Mouse (Mus musculus) Patski (cell line): Measurements from ENCODE around the gene Ikzf5. TPM values are rescaled to one million over a fixed set of nuclear protein-coding genes. Genes with fewer than 3 reads are reported as not detected.
"Not testable (repeated sequence)": the region's sequence is repeated elsewhere in the genome, so short reads cannot be mapped to it uniquely, and the experiment has no call there.

Source experiments
- ATAC-seq: fragments of 100-300 bp; one replicate; pipeline ENCODE4 v1.8.0; 2021
- CTCF ChIA-PET: fragments of 350-600 bp; sonication (Branson Sonifier 250); formaldehyde crosslinking; loops from one replicate; lab custom pipeline; 2022; ENCODE audit warnings: inconsistent platforms; lab: Charles Lee
- POLR2A ChIA-PET: fragments of 350-600 bp; sonication (Branson Sonifier 250); formaldehyde crosslinking; loops from one replicate; lab custom pipeline; 2022; ENCODE audit warnings: antibody characterized with exemption, inconsistent platforms; lab: Charles Lee
- DNase-seq: peaks from one replicate; pipeline ENCODE4 v3.0.0-alpha.2; 2011; ENCODE audit warnings: low read depth, low spot score
- H3K27me3 ChIP-seq: fragments of 371-371 bp; one replicate; pipeline ENCODE4 v1.5.1; 2021
- CTCF ChIP-seq: fragments of 100-300 bp; IDR thresholded peaks from one replicate; pipeline ENCODE4 v1.5.1; 2021
- in situ Hi-C: fragments of 300-500 bp; cut with MboI; formaldehyde crosslinking; loops from 3 replicates; pipeline ENCODE4 v1.11.1; 2018; ENCODE audit warnings: low pct_unique_long_range_greater_than_20kb, mixed read lengths
- polyA plus RNA-seq: library from polyadenylated mRNA; unstranded; gene quantifications from one replicate; pipeline ENCODE4 v1.2.3, GENCODE M21; 2021

The Ikzf5 gene
- 13.5 TPM for polyA plus RNA-seq

- no peaks in the 10 kb centered on the region for H3K27me3 ChIP-seq
- peak; percentile 88 for DNase-seq
- peak; percentile 89 for ATAC-seq
- CTCF ChIA-PET, result no interaction called here
- no peak for TF ChIP-seq CTCF
- POLR2A ChIA-PET, result interaction anchor here (0.6 to 1.4 kb wide), 4 partner anchors 9 to 39 kb away, joined by 3 to 5 read pairs (median 3); partner anchors contain the start of gene Pstk
- in situ Hi-C loops, result no loop called here
These were observed at the start of gene Ikzf5, which contains the start of gene Acadsb for GRCm38 (mm10) chr7:131410416-131411058. TSS of gene Ikzf5 (minus strand) at chr7:131410521. TSS of gene Acadsb (plus strand) at chr7:131410601.

GRCm38 (mm10) chr7:131456714-131457113 is 46.4 kb upstream of the Ikzf5 start:
- CTCF ChIA-PET, result no interaction called here
- DNase-seq, result no peak
- H3K27me3 ChIP-seq, result peaks cover 5% of the 10 kb centered on the region
- in situ Hi-C loops, result no loop called here
- no peak for ATAC-seq
- POLR2A ChIA-PET, result no interaction called here
- no peak for TF ChIP-seq CTCF

GRCm38 (mm10) chr7:131437051-131437450 is 26.7 kb upstream of the Ikzf5 start:
- in situ Hi-C loops, result no loop called here
- ChIA-PET POLR2A (no interaction called here), CTCF (interaction anchor here (1.7 kb wide), 1 partner anchor 10 kb away, joined by 5 read pairs; no protein-coding TSS in a partner anchor)
- TF ChIP-seq CTCF, result no peak
- DNase-seq (no peak), ATAC-seq (no peak)
- no peaks in the 10 kb centered on the region for H3K27me3 ChIP-seq

- H3K27me3 ChIP-seq, result no peaks in the 10 kb centered on the region
- DNase-seq, result no peak
- no peak for ATAC-seq
- POLR2A ChIA-PET, result no interaction called here
- CTCF ChIA-PET, result interaction anchor here (1.0 to 1.4 kb wide), 2 partner anchors 11 to 16 kb away, joined by 3 to 4 read pairs; no protein-coding TSS in a partner anchor
- peak; percentile 9 for TF ChIP-seq CTCF
- in situ Hi-C loops, result loop anchor here (5.0 kb wide), 1 partner anchor 448 kb away; no protein-coding TSS in a partner anchor
These were observed 24.0 kb upstream of the Ikzf5 start for GRCm38 (mm10) chr7:131434276-131434675.

- DNase-seq, result no peak
- ATAC-seq, result peak; percentile 44
- ChIA-PET CTCF (interaction anchor here (0.8 to 1.5 kb wide), 5 partner anchors 9 to 450 kb away, joined by 3 to 6 read pairs (median 3); no protein-coding TSS in a partner anchor), POLR2A (interaction anchor here (0.6 kb wide), 1 partner anchor 23 kb away, joined by 5 read pairs; no protein-coding TSS in a partner anchor)
- no peaks in the 10 kb centered on the region for H3K27me3 ChIP-seq
- in situ Hi-C loops, result loop anchor here (5.0 kb wide), 1 partner anchor 450 kb away; no protein-coding TSS in a partner anchor
- TF ChIP-seq CTCF, result peak; percentile 65
These were observed 21.9 kb upstream of the Ikzf5 start for GRCm38 (mm10) chr7:131432244-131432643.

GRCm38 (mm10) chr7:131427331-131427730 is 17.0 kb upstream of the Ikzf5 start:
- no peaks in the 10 kb centered on the region for H3K27me3 ChIP-seq
- DNase-seq (no peak), ATAC-seq (no peak)
- TF ChIP-seq CTCF, result no peak
- CTCF ChIA-PET, result interaction anchor here (0.7 to 2.0 kb wide), 2 partner anchors 9 to 11 kb away, joined by 3 to 5 read pairs; no protein-coding TSS in a partner anchor
- in situ Hi-C loops, result no loop called here
- POLR2A ChIA-PET, result no interaction called here

- no peaks in the 10 kb centered on the region for H3K27me3 ChIP-seq
- no peak for TF ChIP-seq CTCF
- ATAC-seq, result no peak
- no peak for DNase-seq
- in situ Hi-C loops, result no loop called here
- ChIA-PET POLR2A (interaction anchor here (0.5 kb wide), 1 partner anchor 14 kb away, joined by 3 read pairs; the partner anchor contains the start of genes Acadsb and Ikzf5), CTCF (no interaction called here)
These were observed 14.6 kb upstream of the Ikzf5 start for GRCm38 (mm10) chr7:131424912-131425311.

GRCm38 (mm10) chr7:131417605-131418004 is 7.3 kb upstream of the Ikzf5 start:
- in situ Hi-C loops, result no loop called here
- H3K27me3 ChIP-seq, result no peaks in the 10 kb centered on the region
- ChIA-PET POLR2A (no interaction called here), CTCF (no interaction called here)
- ATAC-seq (no peak), DNase-seq (no peak)
- TF ChIP-seq CTCF, result no peak

GRCm38 (mm10) chr7:131416742-131417141 is 6.4 kb upstream of the Ikzf5 start:
- ATAC-seq, in situ Hi-C loops: not testable (repeated sequence)

GRCm38 (mm10) chr7:131411941-131412270 is 1.6 kb upstream of the Ikzf5 start:
- no peak for TF ChIP-seq CTCF
- H3K27me3 ChIP-seq, result no peaks in the 10 kb centered on the region
- ATAC-seq, result no peak
- no peak for DNase-seq
- in situ Hi-C loops, result no loop called here
- ChIA-PET CTCF (no interaction called here), POLR2A (no interaction called here)

More at GRCm38 (mm10) chr7:131416742-131417141, 6.4 kb upstream of the Ikzf5 start:
- CTCF ChIA-PET, H3K27me3 ChIP-seq, POLR2A ChIA-PET, DNase-seq: not testable (repeated sequence)

GRCm38 (mm10) chr7:131411221-131411940 is 1.1 kb upstream of the Ikzf5 start:
- ChIA-PET POLR2A (no interaction called here), CTCF (no interaction called here)
- ATAC-seq (no peak), DNase-seq (no peak)
- no peaks in the 10 kb centered on the region for H3K27me3 ChIP-seq
- in situ Hi-C loops, result no loop called here
- no peak for TF ChIP-seq CTCF
